Mouse (Mus musculus) induced T-regulatory cell, adult 2 months (primary cell): ENCODE results near the gene Spint2.
A peak's percentile ranks its signal among the peaks of the same experiment; 100 is the strongest.

Experiments used
- DNase-seq: peaks from one replicate; pipeline ENCODE4 v3.0.0-alpha.2; 2012; ENCODE audit warnings: low read depth

Gene Spint2

DNA sequence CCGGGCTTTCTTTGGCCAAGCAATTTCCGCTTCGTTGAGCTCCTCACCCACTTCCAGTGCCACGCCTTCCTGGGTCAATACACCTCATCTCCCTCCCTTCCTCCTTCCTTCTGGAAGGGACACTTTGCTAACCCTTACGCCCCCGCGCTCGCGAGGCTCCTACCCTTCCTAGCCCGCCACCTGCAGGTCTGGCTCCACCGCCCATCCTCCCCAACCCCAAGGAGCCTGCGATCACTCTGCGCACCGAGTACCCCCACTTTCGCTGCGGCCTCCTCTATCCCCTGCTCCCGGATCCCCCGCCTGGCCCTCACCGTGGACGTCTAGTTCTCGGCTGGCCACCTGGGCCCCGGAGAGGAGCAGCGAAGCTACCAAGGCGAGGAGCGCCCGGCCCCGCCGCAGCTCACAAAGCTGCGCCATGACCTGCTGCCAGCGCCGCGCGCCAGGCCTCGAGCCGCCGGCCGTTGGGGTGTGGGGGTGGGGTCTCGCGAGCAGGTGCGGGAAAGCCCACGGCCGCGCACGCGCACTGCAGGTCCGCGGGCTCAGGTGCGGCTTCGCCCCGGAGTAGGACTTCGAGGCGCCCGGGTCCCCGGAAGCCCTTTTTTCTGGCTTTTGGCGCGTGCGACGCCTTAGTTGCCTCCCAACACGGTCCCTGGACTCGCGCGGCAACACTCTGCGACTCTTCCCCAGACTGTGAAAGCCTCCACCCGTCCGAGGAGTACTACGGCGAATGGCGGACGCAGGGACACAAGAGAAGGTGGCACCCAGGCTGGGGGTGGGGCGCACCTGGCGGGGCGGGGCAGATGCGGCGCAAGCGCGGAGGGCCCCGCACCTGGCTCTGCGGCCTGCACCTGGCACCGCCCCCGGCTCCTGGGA is at the start of gene Spint2:
TSS of gene Spint2 (minus strand) at position 712 of the 873 bp plus-strand sequence.
- DNase-seq = peak; percentile 79

DNA sequence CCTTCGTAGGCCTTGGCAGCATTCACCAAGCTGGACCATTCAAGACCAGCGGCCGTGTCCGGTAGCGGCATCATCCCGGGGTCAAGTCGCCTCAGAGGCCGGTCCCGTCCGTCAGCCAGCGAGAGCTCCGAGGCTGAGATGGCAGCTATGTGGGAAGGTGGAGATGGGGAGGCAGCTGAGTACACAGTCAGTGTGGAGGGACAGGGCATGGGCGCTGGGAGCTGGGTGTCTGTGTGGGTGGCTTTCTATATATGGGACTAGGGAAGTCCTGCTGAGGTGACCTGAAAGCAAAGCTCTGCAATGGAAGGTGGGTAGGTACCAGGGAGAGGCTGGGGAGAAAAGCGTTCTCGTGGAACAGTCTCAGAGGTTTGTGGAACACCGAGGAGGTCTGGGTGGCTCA is 47.3 kb upstream of the Spint2 start:
- DNase-seq = no peak

DNA sequence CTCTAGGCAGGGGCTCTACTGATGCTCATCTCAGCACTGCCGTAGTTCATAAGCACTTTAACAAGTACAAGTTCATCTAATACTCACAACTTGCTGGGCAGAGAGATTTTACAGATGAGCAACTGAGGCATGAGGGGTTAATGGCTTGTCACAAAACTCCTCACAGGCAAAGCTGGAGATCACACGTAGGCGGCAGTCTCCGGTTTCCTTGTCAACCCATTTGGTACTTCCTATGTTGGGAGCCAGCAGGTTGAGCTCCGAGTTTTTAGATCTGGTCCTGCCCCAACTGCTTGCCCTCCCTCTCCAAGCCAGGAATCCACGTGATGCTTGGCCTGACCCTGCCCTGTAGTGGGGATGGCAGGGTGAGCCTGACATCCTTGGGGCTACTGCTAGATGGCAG is 45.4 kb upstream of the Spint2 start:
- no peak for DNase-seq

DNA sequence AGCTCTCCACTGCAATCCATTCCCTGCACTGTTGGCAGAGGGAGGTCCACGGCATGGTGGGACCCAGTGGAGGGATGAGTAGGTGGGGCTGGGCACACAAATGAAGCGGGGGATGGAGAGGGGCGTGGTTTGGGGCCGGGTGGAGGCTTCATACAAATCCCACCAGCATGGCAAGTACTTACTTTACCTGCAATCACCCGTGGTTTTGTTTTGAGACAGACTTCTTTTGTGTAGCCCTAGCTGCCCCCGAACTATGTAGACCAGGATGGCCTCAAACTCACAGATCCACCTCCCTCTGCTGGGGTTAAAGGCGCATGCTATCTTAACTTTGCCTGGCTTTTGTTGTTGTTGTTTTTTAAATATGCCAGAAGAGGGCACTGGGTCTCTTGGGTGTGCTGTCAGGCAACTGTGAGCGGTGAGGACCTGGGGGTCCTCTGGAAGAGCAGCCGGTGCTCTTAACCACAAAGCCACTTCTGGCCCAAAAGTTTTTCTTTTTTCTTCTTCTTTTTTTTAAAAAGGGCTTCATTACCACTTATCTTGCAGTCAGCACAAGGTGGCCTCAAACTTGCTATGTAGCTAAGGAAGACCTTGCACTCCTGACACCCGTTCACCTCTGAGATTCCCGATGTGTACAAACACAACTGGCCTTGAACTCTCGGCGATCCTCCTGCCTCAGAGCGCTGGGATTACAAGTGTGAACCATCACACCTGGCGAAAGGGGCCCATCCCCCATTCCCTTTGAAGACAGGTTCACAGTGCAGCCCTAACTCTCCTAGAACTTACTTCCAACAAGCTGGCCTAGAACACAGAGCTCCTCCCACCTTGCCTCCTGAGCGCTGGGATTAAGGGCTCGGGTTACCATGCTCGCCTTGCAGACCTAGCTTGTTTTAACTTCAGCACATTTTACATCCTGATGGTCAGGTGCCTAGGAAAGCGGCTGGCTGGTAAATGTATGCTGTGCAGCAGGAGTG is 37.9 kb upstream of the Spint2 start:
- no peak for DNase-seq

DNA sequence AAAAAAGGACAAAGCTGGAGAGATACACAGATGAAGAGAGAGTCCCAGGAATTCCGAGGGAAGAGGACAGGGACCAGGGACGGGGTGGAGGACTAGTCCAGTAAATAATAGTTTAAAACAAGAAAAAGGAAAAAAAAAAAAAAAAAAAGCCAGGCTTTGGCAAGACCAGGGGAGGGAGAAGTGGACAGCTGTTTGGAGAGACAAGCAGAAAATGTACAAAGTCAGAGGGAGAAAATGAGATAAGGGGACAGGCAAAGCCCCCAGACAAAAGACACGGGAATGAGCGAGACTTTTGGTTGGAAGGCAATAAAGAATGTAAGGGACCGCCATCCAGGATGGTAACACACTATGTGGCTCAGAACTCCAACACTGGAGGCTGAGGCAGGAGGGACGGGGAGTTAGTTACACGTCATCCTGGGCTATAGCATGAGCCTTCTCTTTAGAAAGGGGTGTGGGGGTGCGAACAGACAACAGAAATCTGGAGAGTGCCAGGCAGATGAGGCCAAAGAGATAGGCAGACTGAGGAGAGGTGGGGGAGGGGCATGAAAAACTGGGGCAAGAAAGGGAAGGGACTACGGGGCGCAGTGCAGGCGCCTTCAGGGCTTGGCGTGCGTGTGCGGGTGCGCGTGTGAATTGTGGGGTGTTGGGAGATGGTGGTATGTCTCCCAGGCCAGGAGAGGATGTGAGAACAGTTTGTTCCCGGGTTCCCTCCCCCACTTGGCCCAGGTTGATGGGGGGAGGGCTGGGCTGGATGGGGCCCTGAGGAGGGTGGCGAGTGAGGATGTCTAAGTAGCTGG is 36.6 kb upstream of the Spint2 start:
- DNase-seq = no peak

DNA sequence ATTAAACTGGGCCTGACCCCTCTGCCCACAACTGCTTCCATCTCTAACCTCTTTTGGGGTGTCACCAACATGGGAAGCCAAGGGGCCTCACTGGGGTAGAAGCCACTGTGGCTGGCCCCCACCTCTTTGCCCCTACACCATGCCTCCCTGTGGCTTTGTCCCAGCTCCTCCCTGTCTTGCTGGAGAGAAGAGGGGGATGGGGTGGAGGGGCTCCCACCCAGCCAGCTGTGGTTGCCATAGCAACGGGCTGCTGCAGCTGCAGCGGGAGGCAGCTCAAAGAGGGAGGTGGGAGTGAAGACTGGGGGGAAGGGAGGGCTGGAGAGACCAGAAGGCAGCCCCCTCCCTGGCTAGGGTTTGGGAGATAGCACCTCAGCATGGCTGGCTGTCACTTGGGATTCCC is 35.8 kb upstream of the Spint2 start:
- DNase-seq = no peak

DNA sequence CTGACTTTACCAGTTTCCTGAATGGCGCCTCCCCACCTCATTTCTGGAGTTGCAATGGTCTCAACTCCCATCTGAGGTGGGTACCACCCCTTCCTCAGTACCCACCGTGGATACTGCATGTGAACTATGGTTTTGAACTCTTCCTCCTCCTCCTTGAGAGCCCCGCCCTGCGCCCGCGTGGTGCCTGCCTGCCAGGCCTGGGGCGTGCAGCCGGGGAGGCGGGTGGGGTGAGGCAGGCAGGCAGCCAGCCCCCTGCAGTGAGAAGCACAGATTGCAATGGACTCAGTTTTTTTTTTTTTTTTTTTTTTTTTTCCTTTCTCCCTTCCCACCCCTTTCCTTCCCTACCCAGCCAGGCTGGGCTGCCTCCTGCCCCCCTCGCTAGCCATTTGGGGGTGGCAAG is 35.3 kb upstream of the Spint2 start:
- DNase-seq = no peak

DNA sequence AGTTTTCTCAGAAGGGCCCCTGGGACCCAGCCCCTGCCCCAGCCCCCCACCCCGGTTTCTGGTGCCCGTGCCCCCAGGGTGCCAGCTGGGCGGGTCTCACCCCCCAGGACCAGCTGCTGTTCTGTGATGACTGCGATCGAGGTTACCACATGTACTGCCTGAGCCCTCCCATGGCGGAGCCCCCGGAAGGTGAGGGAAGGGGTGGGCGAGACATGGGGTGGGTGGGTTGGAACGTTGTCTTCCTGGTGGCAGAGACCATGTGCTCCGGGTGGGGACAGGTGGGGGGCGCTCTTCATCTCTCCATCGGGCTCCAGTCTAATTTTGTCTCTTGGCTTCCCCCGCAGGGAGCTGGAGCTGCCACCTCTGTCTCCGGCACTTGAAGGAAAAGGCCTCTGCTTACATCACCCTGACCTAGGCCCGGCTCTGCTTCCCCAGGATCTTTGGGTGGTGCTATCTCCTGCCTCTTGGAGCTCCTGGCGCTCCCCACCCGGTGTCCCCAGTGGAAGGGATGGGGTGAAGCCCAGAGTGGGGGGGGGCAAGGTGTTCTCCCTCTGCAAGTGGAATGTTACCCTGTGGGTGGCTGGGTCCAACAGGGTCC is 34.5 kb upstream of the Spint2 start:
- DNase-seq = no peak

DNA sequence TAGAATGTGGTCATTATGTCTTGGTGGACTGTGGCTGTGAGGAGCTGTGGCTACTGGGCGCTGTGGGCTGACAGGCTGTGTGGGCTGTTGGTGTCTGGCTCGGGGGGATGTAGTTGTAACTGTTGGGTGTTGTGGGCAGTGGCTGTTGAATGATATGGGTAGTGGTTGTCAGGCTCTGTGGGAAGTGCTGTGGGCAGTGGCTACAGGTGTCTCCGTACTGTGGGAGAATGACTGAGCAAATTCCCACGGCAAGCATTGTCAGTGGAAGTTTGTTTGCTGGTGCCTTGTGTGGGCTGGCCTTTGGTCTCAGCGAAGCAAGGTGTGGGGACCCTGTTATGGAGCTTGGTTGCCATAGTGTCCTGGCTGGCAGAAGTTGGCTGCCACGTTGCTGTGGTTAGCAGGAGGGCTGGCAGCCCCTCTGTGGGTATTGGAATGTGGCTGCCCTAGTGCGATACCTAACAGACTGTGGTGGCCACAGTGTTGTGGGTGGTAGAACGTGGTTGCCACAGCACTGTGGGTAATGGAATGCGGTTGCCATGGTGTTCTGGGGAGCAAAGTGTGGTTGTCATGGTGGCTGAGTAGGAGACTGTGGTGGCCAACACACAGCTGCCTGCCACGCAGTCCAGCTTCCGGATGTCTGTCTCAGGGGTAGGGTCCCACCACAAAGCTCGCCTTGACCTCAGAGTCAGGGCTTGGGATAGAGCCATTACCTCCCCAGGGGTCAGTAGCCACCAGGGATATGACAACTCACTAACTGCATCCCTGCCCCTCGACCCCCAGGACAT is 33.3 kb upstream of the Spint2 start:
- DNase-seq = no peak

DNA sequence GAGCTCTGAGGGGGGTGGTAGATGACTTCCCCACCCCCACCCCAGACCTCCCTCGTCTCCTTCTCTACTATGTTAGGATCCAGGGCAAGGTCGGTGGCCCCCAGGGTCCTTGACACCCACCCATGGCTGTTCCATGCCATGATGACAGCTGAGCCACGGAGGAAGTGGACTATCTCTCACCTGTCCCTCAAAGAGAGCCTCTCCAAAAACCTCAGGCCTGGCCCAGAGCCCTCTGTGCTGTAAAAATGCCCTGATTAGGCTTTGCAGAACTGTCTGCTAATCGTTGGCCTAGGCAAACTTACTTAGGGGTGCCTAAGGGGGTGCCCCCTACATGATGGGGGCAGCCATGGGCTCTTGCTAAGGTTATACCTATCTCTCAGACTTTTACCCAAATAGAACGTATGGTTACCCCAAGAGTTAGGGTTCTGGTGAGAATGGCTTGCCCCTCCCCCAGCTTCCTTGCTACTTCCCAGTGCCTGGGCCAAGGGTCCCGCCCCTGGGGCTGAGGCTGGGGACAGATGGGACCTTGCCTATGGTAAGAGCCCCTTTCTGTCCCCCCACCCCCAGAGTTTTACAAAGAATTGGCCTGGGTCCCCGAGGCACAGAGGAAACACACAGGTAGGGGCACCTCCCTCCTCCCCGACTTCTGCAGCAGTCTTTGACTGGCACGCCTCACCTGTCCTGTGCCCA is 32.0 kb upstream of the Spint2 start:
- DNase-seq = no peak

DNA sequence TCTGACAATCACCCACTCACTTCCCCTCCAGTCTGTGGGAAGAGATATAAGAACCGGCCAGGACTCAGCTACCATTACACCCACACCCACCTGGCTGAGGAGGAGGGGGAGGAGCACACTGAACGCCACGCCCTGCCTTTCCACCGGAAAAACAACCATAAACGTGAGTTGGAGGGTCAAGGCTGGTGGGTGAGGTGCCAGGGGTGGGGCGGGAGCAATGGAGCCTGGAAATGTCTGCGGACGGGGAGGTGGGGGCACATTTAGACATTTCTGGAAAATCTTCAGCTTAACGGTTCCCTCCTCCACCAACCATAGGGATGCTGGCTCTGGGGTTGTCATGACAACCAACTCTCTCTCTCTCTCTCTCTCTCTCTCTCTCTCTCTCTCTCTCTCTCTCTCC is 31.3 kb upstream of the Spint2 start:
- no peak for DNase-seq

DNA sequence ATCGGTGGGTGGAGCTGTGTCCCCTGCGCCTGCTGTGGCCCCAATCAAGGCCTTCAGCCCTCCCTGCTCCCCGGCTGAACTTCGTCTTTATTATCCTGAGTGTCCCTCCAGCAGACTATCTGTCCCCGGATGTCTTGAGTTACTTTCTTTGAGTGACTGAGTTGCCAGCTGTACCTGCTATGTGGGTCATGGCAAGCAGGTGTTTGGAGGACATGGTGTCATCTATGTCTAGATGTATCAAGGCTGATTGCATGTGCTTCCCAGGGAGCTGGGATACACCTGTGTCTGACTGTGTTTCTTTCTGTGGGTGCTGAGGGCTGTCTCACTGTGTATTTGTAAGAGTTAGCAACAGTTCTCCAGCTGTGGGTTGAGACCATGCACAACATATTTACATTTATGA is 28.0 kb upstream of the Spint2 start:
- DNase-seq = no peak

DNA sequence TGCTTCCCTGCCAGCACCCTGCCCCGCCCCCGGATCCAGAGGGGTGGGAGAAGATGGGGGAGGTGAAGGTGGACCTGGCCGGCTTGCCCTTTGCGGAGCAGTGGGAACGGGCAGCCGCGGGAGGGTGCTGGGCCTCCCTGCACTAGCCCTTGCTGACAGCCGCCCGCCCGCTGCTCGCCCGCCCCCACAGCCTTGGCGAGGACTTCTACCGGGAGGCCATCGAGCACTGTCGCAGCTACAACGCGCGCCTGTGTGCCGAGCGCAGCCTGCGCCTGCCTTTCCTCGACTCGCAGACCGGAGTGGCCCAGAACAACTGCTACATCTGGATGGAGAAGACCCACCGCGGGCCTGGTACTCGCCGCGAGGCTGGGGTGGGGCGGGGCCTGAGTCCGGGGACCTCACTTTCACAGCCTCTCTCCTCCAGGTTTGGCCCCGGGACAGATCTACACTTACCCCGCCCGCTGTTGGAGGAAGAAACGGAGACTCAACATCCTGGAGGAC is 27.6 kb upstream of the Spint2 start:
- peak; percentile 39 for DNase-seq

DNA sequence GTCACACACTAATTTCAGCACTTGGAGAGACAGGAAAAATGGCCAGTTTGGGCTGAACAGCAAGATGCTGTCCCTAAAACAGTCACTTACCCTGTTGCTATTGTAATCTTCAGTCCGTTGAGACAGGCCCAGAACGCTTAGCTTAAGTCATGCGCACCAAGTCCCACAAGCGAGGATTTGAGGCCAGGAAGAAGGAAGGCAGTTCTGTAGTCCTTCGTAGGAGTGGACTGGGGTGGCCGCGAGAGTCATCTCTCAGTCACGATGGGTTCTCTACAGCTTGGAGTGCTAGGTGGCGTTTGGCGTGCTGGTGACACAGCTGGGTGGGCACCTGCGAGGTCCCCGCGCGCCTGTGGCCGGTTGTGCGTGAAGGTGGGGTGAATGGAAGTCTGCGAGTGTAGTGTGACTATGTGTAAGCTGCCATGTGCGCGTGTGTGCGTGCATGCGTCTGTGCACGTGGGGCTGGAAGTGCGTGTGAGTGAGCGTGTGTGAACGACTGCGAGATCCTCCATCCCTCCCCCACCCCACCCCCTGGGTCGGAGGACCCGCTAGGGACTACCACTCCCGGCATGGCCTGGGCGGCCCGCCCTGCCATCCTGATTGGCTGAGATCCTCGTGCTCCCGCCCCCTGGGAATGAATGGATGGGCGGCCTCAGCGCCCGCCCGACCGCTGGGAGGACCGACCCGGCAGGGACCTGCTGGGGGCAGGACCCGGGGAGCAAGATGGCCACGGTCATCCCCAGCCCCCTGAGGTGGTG is 25.8 kb upstream of the Spint2 start:
- peak; percentile 79 for DNase-seq

DNA sequence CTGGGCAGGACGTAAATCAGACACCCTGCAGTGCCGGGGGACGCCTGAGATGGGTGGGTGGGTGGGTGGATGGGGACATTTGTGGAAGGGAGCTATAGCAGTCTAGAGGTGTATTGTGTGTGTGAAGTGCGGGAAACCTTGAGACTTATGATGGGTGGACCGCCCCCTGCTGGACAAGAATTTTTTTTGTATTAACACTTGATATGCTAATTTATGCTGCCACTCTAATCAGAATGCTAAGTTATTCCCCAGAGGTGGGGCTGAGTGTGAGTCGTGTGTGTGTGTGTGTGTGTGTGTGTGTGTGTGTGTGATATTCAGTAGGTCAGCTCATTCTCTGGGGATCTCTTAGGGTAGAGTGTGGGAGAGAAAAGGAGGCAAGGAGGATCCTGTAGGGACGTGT is 24.9 kb upstream of the Spint2 start:
- DNase-seq = peak; percentile 80

DNA sequence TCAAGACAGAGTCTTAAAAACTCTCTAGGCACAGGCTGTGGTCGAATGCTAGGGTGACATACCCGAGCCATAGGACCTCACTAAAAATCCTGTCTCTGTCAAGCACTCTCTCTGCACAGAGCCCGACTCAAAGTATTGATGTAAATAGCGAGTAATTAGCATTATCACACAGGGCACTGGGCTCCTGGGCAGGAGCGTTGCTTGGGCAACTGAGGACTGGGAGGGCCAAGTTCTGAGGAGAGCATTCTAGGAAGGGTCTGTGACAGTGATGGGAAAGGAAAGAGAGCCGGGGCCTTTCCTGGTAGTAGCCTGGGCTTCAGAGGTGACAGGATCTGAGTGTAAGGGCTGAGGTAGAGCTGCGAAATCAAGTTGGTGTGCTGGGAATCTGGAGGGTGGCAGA is 24.4 kb upstream of the Spint2 start:
- DNase-seq = no peak

DNA sequence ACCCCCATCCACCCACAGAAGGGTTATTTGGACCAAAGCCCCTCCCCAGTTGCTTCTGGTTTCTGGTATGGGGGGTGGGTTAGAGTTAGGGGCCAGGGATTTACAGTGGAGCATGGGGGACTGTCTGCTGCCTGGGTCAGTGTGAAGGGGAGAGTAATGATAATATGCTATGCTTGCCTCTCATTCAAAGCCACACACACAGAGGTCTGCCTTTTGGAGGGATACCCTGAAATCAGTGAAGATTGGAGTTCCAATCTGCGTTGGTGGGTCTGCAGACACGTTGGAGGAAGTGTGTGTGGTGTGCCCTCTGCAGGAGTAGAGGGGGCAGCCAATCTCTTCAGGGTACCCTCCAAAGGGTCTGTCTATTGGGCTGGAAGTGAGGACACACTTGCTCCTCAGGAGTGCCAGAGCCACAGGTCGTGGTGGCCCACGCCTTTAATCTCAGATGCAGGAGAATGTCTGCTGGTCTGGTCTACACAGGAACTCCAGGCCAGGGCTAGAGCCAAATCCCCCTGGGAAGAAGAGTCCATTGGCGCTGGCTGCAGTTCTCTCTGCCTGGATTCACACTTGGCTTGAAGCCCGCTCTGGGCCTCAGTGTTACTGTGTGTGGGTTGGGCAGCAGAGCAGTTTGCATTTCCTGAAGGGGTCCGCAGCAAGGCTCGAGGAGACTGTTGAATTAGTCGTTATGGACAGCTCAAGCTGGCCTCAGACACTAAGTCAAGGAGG is 23.7 kb upstream of the Spint2 start:
- DNase-seq = no peak

DNA sequence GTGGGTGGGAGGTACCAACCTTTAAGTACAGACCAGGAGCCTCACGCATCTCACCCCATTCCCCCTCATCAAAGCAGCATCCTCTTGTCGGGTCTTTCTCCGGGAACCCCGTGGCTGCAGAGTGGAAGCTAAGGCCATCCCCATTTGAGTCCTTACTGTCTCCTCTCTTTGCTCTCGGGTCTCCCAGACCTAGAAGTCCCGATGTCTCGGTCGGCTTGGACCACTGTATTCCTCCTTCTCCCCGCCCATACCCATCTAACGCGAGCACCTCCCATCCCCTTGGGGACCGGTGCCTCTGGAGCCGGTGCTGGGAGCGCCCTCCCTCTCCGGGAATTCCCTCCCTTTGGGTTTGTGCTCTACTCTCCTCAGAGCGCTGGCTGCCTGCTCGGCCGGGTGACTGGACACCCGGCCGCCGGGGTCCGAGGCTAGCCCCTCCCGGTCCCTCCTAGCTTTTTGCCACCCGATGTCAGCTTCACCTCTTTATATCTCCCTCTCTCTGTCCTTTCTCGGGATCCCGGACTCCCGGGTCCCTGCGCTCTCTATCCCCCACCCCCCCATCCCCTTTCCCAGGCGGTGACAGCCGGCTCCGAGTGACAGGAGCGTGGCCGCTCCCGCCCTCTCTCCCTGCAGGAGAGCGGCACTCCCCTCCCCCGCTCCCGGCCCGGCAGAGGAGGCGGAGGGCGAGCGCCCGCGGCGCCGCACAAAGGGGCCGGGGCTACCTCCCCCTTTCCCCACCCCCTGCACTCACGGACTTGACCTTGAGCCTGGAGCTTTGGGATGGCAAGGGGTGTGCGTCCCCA is 23.0 kb upstream of the Spint2 start:
- no peak for DNase-seq
